Mouse (Mus musculus): ENCODE data around the gene Hist1h4f. TPM values are rescaled to one million over a fixed set of nuclear protein-coding genes. Genes with fewer than 3 reads are reported as not detected.

Hist1h4f gene
- polyA plus RNA-seq, 1 experiment from 2014 or later, result 1.7 TPM

- Histone ChIP-seq H3K4me2 (replicated peaks) (peak overlapping the region; percentile 72), H3K4me1 (peaks cover 30% of the 10 kb centered on the region), H3K4me3 (replicated peaks) (peak overlapping the region; percentile 61), H3K9me3 (replicated peaks) (no peaks in the 10 kb centered on the region), H3K36me3 (no peaks in the 10 kb centered on the region), H3K27ac (replicated peaks) (peak overlapping the region; percentile 99), H3K27me3 (no peaks in the 10 kb centered on the region), H3K9ac (peak overlapping the region; percentile 71; the same call in 1 of the 2 replicates)
- 27% methylated on average over 2 of the region's 2 CpGs for WGBS
- no peak for ATAC-seq (ENCODE audit: insufficient number of reproducible peaks, low FRiP score, low TSS enrichment, low read depth)
Measured at GRCm38 (mm10) chr13:23529480-23530165, 21.8 kb downstream of the Hist1h4f start.

DNA sequence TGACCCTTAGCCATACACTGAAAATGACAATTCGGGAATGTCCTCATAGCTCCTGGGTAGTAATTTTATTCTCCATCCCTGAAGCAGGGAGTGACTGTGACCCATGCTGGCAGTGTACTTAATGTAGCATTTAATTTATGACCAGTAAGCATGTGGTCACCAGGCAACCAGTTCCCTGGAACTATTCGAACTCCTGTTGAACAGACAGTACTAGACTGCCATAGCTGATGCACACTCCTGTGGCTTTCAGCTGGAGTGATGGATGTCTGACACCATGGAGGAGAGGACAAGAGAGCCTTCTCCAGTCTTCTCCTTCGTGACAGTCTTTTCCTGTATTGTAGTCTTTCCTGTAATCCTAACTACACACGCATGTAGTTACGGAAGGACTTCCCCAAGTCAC is 22.4 kb downstream of the Hist1h4f start:
- Histone ChIP-seq H3K36me3 (no peaks in the 10 kb centered on the region), H3K4me3 (replicated peaks) (no peak overlapping the region), H3K27me3 (no peaks in the 10 kb centered on the region), H3K27ac (replicated peaks) (no peak overlapping the region), H3K9me3 (replicated peaks) (no peaks in the 10 kb centered on the region), H3K4me2 (replicated peaks) (no peak overlapping the region), H3K9ac (no peak overlapping the region), H3K4me1 (peaks cover 26% of the 10 kb centered on the region)
- WGBS, result 81% methylated on average over 5 of the region's 5 CpGs
- ATAC-seq (ENCODE audit: insufficient number of reproducible peaks, low FRiP score, low TSS enrichment, low read depth), result no peak

- Histone ChIP-seq H3K9me3 (replicated peaks) (no peaks in the 10 kb centered on the region), H3K36me3 (no peaks in the 10 kb centered on the region), H3K4me3 (replicated peaks) (peak overlapping the region; percentile 51), H3K4me2 (replicated peaks) (peak overlapping the region; percentile 51), H3K27ac (replicated peaks) (peak overlapping the region; percentile 74), H3K27me3 (no peaks in the 10 kb centered on the region), H3K4me1 (peaks cover 11% of the 10 kb centered on the region), H3K9ac (peak overlapping the region; percentile 44)
- WGBS, result under 1% methylated on average over 17 of the region's 17 CpGs
- peak; percentile 54; the same call in 1 of the 2 replicates for ATAC-seq (ENCODE audit: insufficient number of reproducible peaks, low FRiP score, low TSS enrichment, low read depth)
Measured at GRCm38 (mm10) chr13:23526312-23526711, 25.1 kb downstream of the Hist1h4f start.

DNA sequence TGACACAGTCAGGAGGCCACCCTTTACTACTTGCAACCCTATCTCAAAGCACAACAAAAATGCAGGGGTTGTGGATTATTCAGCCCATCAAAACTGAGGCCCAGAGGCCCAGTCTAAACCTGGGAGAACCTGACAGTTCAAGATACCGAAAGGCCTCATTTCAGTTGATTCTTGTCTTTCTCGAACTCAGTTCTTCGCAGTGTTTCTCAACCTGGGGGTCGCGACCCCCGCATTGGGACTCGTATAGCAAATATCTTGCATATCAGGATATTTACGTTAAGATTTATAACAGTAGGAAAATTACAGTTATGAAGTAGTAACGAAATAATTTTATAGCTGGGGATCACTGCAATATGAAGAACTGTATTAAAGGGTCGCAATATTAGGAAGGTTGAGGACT is 25.5 kb downstream of the Hist1h4f start:
- no peaks in the 10 kb centered on the region for H3K36me3 ChIP-seq
- H3K27me3 ChIP-seq, result no peaks in the 10 kb centered on the region
- H3K27ac ChIP-seq (replicated peaks), result no peak overlapping the region
- H3K4me3 ChIP-seq (replicated peaks), result peak overlapping the region; percentile 51
- H3K4me1 ChIP-seq, result peaks cover 11% of the 10 kb centered on the region
- H3K4me2 ChIP-seq (replicated peaks), result peak overlapping the region; percentile 51
- H3K9ac ChIP-seq, result no peak overlapping the region
- ATAC-seq (ENCODE audit: insufficient number of reproducible peaks, low FRiP score, low TSS enrichment, low read depth), result no peak
- WGBS, result 2% methylated on average over 10 of the region's 10 CpGs
- no peaks in the 10 kb centered on the region for H3K9me3 ChIP-seq (replicated peaks)

- Histone ChIP-seq H3K9ac (no peak overlapping the region), H3K4me3 (replicated peaks) (no peak overlapping the region), H3K36me3 (no peaks in the 10 kb centered on the region), H3K4me1 (peaks cover 11% of the 10 kb centered on the region), H3K27ac (replicated peaks) (no peak overlapping the region), H3K9me3 (replicated peaks) (no peaks in the 10 kb centered on the region), H3K4me2 (replicated peaks) (0 out of 2 replicates have a peak overlapping the region, but pooled peaks have one; percentile 12), H3K27me3 (no peaks in the 10 kb centered on the region)
- ATAC-seq (ENCODE audit: insufficient number of reproducible peaks, low FRiP score, low TSS enrichment, low read depth), result no peak
- WGBS, result 5% methylated on average over 5 of the region's 5 CpGs
Measured at GRCm38 (mm10) chr13:23524654-23525053, 26.8 kb downstream of the Hist1h4f start.

GRCm38 (mm10) chr13:23523976-23524375 is 27.5 kb downstream of the Hist1h4f start:
- ATAC-seq (ENCODE audit: insufficient number of reproducible peaks, low FRiP score, low TSS enrichment, low read depth), result no peak
- Histone ChIP-seq H3K4me2 (replicated peaks) (no peak overlapping the region), H3K4me1 (peaks cover 8% of the 10 kb centered on the region), H3K36me3 (no peaks in the 10 kb centered on the region), H3K27ac (replicated peaks) (no peak overlapping the region), H3K27me3 (no peaks in the 10 kb centered on the region), H3K9me3 (replicated peaks) (no peaks in the 10 kb centered on the region), H3K9ac (no peak overlapping the region), H3K4me3 (replicated peaks) (no peak overlapping the region)
- 49% methylated on average over 5 of the region's 5 CpGs for WGBS

GRCm38 (mm10) chr13:23521703-23522102 is 29.7 kb downstream of the Hist1h4f start:
- ATAC-seq (ENCODE audit: insufficient number of reproducible peaks, low FRiP score, low TSS enrichment, low read depth), result no peak
- H3K4me2 ChIP-seq (replicated peaks), result 0 out of 2 replicates have a peak overlapping the region, but pooled peaks have one; percentile 8
- peaks cover 5% of the 10 kb centered on the region for H3K4me1 ChIP-seq
- WGBS, result 2% methylated on average over 14 of the region's 14 CpGs
- peak overlapping the region; percentile 10; the same call in 1 of the 2 replicates for H3K4me3 ChIP-seq (replicated peaks)
- H3K27ac ChIP-seq (replicated peaks), result no peak overlapping the region
- H3K27me3 ChIP-seq, result no peaks in the 10 kb centered on the region
- H3K9me3 ChIP-seq (replicated peaks), result no peaks in the 10 kb centered on the region
- H3K9ac ChIP-seq, result no peak overlapping the region
- H3K36me3 ChIP-seq, result no peaks in the 10 kb centered on the region

GRCm38 (mm10) chr13:23519416-23519815 is 32.0 kb downstream of the Hist1h4f start:
- no peaks in the 10 kb centered on the region for H3K27me3 ChIP-seq
- H3K9me3 ChIP-seq (replicated peaks), result no peaks in the 10 kb centered on the region
- H3K4me3 ChIP-seq (replicated peaks), result peak overlapping the region; percentile 58
- WGBS, result 0% methylated on average over 10 of the region's 10 CpGs
- H3K36me3 ChIP-seq, result no peaks in the 10 kb centered on the region
- H3K27ac ChIP-seq (replicated peaks), result peak overlapping the region; percentile 78
- 0 out of 2 replicates have a peak, but pooled peaks cover 5% of the 10 kb centered on the region for H3K4me1 ChIP-seq
- no peak overlapping the region for H3K9ac ChIP-seq
- H3K4me2 ChIP-seq (replicated peaks), result peak overlapping the region; percentile 82
- 0 out of 2 replicates have a peak, but pooled peaks have one; percentile 41 for ATAC-seq (ENCODE audit: insufficient number of reproducible peaks, low FRiP score, low TSS enrichment, low read depth)

GRCm38 (mm10) chr13:23518885-23519284 is 32.6 kb downstream of the Hist1h4f start:
- ATAC-seq (ENCODE audit: insufficient number of reproducible peaks, low FRiP score, low TSS enrichment, low read depth), result 0 out of 2 replicates have a peak, but pooled peaks have one; percentile 31
- Histone ChIP-seq H3K9ac (no peak overlapping the region), H3K36me3 (no peaks in the 10 kb centered on the region), H3K4me3 (replicated peaks) (peak overlapping the region; percentile 58), H3K27ac (replicated peaks) (peak overlapping the region; percentile 78), H3K9me3 (replicated peaks) (no peaks in the 10 kb centered on the region), H3K27me3 (no peaks in the 10 kb centered on the region), H3K4me2 (replicated peaks) (peak overlapping the region; percentile 82), H3K4me1 (0 out of 2 replicates have a peak, but pooled peaks cover 5% of the 10 kb centered on the region)
- 0% methylated on average over 6 of the region's 6 CpGs for WGBS

GRCm38 (mm10) chr13:23518295-23518603 is 33.2 kb downstream of the Hist1h4f start:
- Histone ChIP-seq H3K9me3 (replicated peaks) (no peaks in the 10 kb centered on the region), H3K36me3 (no peaks in the 10 kb centered on the region), H3K4me3 (replicated peaks) (peak overlapping the region; percentile 58), H3K27me3 (no peaks in the 10 kb centered on the region), H3K9ac (no peak overlapping the region), H3K4me1 (0 out of 2 replicates have a peak, but pooled peaks cover 5% of the 10 kb centered on the region), H3K4me2 (replicated peaks) (peak overlapping the region; percentile 82), H3K27ac (replicated peaks) (peak overlapping the region; percentile 65)
- ATAC-seq (ENCODE audit: insufficient number of reproducible peaks, low FRiP score, low TSS enrichment, low read depth), result no peak
- 0% methylated on average over 6 of the region's 6 CpGs for WGBS

- WGBS, result under 1% methylated on average over 27 of the region's 27 CpGs
- Histone ChIP-seq H3K27ac (replicated peaks) (peak overlapping the region; percentile 86), H3K4me1 (0 out of 2 replicates have a peak, but pooled peaks cover 5% of the 10 kb centered on the region), H3K4me3 (replicated peaks) (peak overlapping the region; percentile 58), H3K27me3 (no peaks in the 10 kb centered on the region), H3K9ac (0 out of 2 replicates have a peak overlapping the region, but pooled peaks have one; percentile 28), H3K9me3 (replicated peaks) (no peaks in the 10 kb centered on the region), H3K36me3 (no peaks in the 10 kb centered on the region), H3K4me2 (replicated peaks) (peak overlapping the region; percentile 82)
- peak; percentile 87 for ATAC-seq (ENCODE audit: insufficient number of reproducible peaks, low FRiP score, low TSS enrichment, low read depth)
Measured at GRCm38 (mm10) chr13:23517603-23518294, 33.7 kb downstream of the Hist1h4f start.

Measured in embryonic facial prominence, embryonic 15.5 days (tissue).